Mouse (Mus musculus) layer of hippocampus, adult 11-12 months (tissue): ENCODE measurements at regions not wholly inside any gene's neighbourhood (a gene's known extent, or its start where the extent isn't known, plus 50 kb on each side); places are given as distances from the start of the nearest gene placed in this dataset.
"Not testable (repeated sequence)": the region's sequence is repeated elsewhere in the genome, so short reads cannot be mapped to it uniquely, and the experiment has no call there.

Experiments used
- DNase-seq: peaks from one replicate; pipeline ENCODE4 v3.0.0; 2022; ENCODE audit warnings: low spot score

GRCm38 (mm10) chr17:27318969-27319695, 114.9 kb upstream of the Lemd2 start:
- no peak for DNase-seq

GRCm38 (mm10) chr17:27317576-27318277, 113.5 kb upstream of the Lemd2 start:
- DNase-seq: peak; percentile 65

DNA sequence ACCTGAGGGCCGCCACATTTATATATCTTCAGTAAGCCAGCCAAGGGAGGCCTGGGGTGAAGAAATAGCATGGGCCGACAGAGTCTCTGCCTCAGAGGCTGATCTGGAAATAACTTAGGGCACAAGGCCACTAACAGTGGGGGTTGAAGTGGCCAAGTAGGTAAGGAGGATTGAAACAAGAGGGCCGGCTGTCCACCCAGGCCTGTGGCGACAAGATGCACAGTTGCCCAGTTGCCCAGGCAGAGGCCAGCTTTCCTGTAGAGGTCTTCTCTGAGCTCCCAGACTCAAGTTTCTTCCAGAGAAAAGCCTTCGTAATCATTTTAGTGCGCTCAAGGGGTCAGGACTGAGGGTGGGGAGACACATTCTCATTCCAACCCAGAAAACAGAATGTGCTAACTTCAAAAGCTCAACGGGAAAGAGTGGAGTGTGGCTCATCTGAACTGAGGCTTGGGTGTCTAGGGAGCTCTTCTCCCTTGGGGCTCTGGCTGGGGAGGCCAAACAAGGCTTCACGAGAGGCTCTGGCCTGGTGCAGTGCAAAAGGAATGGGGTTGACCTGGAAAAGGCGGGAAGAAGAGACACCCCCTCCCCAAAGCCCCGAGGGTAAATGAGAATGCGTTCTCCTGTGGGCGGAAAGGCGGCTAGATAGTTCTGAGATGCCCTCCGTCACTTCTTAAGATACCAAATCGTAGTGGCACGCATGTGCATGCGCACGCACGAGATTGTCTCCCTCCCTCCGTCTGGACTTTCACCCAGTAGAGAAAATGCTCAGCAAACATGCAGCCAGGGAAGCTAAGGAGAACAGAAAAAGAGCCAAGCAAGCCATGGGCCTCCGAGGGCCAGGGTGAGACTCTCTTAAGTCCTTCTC, 112.7 kb upstream of the Lemd2 start:
- no peak for DNase-seq

DNA sequence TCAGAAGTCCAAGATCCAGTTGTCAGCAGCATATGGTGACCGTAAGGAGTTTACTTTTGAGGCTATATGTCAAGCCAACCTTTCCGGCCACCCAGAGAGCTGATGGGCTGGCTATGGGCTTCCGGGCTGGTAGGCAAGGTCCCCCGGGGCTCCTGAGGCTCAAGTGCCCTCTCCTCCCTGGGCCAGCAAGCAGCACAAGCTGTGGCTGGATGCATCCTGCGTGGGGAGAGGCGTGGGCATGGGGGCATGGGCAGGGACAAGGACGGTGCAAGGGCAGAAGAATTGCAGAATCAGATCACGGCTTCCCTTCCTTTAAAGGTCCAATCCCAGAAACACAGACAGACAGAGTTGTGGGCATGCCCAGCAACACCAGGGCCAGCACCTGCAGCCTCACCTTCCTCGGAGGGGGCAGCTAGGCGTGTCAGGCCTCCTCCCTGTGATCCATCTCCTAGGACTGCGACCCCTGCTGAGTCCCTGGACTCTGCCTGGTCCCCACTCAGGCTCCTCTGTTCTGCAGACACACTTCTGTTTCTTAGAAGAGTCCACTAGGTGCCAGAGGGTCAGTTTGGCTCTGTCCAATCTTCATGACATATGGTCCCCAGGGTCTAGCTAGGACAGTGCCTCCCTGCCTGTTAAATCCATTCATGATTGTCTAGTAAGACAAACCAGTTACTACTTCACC, 111.8 kb upstream of the Lemd2 start:
- no peak for DNase-seq

DNA sequence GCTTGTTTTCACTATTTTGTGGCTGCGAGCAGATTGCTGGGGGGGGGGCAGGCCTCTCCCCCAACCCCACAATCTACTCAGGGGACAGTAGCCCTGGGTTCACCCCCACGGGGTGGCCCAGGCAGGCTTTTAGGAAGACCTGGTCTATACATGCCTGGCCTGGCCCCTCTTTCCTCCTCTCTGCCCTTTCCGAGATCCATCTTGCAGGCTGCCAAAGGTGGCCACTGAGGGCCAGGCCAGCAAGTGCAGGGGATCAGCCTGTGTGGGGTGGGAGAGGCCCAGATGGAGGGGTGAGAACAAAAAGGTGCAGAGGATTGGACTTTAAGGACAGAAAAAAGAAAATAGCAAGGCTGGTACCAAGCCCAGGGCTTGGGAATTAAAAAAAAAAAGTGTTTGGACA, 111.2 kb upstream of the Lemd2 start:
- no peak for DNase-seq

- DNase-seq: no peak
Measured at GRCm38 (mm10) chr17:27314821-27315392, 110.6 kb upstream of the Lemd2 start.

GRCm38 (mm10) chr17:27308933-27309332, 104.7 kb upstream of the Lemd2 start:
- no peak for DNase-seq

GRCm38 (mm10) chr17:27304842-27305241, 100.6 kb upstream of the Lemd2 start:
- no peak for DNase-seq

DNA sequence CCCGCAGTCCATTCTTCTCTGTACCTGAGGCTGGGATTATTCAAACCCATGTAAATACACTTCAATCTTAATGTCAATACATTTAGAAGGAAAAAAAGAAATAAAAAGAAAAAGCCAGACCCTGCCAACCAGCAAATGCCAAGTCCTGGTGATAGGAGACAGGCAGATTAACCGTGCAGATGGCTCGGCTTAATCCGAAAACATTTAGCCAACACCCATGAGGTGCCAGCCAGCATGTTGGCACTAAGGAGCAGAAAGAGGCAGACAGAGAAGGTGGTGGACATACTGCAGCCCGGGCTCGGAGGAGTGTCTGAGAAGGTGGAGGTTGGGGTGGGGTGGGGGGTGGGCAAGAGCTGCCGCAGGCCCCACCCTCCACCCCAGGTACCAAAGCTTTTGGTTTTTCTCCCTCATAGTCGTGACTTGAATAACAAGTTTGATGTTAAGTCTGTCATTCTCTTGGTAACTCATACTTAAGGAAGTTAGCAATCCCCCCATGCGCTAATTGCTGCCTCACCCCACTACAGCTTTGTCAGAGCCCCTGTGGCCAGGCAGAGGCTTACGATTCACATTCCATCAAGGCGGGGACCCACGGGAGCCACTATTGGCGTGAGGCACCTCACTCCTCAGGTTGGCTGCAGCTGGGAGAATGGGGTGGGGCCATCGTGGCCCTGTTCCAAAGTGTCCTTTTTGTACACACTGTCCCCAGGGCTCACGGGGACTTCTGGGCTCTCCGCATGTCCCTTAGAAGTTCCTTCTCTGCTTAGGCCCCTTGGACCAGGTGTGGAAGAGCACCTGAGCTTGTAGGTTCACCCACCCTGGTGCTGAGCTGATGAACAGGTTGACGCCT, 99.6 kb upstream of the Lemd2 start:
- no peak for DNase-seq

DNA sequence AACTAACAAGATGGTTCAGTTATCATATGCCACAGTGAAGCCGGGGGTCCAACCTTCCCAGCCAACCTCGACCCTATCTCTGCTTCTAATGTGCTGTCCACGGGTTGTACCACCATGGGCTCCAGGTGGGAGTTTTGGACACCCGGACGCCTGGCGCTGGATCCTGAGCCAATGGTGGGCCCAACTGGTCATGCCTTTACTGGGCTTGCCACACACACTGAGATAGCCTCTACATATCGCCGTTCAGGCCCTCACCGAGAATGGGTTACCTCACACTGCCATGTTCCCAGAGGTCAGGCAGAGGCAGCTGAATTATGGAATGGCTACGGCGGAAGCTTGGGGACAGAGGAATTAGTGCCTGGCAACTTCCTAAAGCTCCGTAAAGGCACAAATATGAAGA, 98.8 kb upstream of the Lemd2 start:
- no peak for DNase-seq

- DNase-seq: no peak
Measured at GRCm38 (mm10) chr17:27301376-27301775, 97.1 kb upstream of the Lemd2 start.

- DNase-seq: no peak
Measured at GRCm38 (mm10) chr17:27299297-27299696, 95.0 kb upstream of the Lemd2 start.

- DNase-seq: no peak
Measured at GRCm38 (mm10) chr17:27298351-27298750, 94.1 kb upstream of the Lemd2 start.

DNA sequence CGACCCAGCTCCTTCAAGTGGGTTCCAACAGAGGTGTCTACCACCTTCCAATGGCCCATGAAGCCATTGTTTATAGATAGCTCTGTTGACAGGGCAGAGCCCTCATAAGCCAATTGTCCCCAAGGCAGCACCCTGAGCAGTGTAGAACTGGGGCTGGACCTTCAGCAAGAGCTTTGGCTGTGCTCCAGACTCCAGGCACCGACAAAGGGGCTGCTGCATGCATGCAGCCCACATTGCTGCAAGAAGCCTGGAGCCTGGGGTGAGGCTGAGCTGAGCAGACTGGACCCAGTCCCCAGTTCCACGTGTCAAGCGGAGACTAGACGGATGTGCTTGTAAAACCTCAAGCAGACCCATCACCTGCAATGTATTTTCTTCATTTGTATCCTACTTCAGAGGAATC, 91.9 kb upstream of the Lemd2 start:
- DNase-seq: no peak

GRCm38 (mm10) chr17:27294208-27294604, 89.9 kb upstream of the Lemd2 start:
- DNase-seq: no peak

DNA sequence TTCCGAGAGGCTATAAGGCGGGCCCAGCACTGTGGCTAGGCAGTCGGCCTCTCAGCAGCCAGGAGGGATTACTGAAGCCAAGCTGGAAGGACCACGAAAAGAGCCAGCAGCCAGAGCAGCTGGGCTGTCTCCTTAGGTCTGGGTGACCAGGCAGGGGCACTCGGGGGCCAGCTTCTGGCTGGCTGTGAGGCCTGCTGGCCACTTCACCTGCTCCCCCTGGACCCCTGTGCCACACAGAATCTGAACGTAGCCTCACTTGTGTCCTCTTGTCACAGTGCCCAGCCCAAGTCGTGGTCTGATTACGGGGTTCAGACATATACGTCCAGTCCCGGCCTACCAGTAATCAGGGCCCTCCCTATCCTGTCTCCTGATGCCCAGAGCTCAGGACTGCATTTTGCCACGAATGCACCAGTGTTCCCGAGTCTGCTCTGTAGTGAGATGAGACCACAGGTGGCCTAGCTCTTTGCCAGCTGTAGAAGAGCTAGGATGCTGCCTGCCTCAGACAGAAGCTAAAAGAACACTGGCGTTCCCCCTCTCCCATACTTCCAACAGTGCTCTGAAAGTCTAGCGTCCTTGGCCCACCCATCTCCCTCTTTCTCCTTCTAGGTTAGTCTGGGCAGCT, 89.4 kb upstream of the Lemd2 start:
- DNase-seq: no peak

DNA sequence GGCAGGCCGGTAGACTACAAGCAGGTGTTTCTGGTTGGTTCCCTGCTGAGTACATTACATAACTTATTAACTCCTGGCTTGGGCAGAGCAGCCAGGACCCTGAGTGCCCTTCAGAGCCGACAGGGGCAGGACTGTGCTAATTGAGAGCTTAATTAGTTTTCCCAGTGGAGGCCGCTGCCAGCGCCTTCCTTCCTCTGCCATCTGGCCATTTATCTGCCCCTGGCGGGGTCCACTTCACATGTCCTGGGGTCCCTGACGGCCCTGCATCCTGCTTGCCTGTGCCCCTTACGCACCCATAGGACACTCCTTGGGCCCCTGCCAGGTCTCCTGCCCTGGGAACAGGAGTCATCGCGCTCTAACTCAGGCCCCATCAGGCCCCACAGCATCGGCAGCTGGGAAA, 87.4 kb upstream of the Lemd2 start:
- DNase-seq: no peak

DNA sequence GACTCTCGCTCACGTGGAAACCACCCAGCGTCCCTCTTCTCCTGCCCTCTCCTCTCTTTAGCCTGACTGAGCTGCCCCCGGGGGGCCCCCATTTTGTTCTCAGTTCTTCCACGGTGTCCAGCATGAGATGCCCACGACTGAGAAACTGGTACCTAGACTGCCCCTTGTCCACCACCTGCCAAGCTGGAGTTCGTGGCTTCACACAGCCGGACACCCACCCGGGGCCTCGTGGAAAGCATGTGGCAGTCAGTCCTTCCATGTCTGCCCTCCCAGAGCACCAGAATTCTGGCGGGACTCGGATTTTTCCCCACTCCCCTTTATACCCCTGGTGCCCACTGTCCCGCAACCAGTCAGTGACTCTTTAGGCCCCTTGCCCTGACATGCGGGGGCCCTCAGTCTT, 86.9 kb upstream of the Lemd2 start:
- DNase-seq: no peak

DNA sequence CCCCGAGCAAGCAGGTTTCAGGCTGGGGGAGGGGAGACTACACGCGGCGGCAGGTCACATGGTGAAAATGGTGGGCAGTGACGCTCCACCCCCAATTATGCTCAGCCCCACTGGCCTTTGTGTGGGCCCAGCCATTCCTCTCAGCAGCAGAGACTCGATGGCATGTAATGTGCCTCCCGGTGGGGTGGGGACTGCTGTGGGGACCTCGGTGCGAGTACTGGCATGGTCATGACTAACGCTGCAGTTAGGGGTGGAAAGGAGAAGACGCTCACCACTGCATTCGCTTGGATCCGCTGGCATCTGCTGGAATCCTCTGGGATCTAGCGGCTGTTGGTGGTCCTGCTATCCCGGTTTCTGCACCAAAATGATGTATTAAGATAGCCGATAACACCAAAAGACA, 86.0 kb upstream of the Lemd2 start:
- no peak for DNase-seq

DNA sequence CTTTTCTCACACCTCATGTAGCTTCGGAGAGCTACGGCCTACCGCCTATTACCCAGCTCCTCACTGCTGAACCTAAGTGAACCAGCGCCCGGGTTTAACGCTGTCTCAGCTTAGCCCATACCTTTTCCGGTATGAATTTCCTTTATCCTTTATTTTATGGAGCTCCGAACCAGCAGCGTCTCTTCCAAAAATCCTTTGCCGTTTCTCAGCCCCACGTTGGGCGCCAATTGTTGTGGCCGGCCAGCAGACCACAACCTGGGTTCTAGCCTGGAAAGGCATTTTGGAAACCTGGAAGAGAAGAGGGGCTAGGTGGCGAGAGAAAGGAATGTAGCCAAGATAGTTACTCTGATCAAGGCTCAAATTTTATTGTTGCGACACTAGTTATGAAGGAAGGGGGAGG, 85.5 kb upstream of the Lemd2 start:
- not testable (repeated sequence) for DNase-seq

DNA sequence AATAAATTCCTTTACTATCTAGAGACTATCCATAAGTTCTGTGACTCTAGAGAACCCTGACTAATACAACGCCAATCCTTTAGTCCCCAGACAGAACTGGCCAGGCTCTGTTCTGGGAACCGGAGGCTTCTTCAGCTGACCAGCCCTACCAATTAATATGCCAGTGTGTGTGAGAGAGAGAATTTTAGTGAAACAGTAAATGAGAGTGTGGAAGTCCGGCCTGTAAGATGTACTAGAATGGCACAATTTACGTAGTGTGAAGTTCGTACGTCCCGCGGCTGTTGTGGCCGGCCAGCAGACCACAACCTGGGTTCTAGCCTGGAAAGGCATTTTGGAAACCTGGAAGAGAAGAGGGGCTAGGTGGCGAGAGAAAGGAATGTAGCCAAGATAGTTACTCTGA, 83.7 kb upstream of the Lemd2 start:
- DNase-seq: not testable (repeated sequence)
